Mouse (Mus musculus): ENCODE results near the gene Boll.

Boll gene

GRCm38 (mm10) chr1:55238496-55238895 lies 124.8 kb downstream of the Boll start:
- no peak for DNase-seq (ENCODE audit: low spot score in 2 of 2)

GRCm38 (mm10) chr1:55237643-55238161 lies 125.6 kb downstream of the Boll start:
- no peak for DNase-seq (ENCODE audit: low spot score in 2 of 2)

- peak; percentile 86 to 92 for DNase-seq (ENCODE audit: low spot score in 2 of 2)
Observed at GRCm38 (mm10) chr1:55236890-55237642, 126.2 kb downstream of the Boll start, which contains the start of gene Mars2. Gene Mars2 (plus strand): TSS chr1:55237177.

GRCm38 (mm10) chr1:55236487-55236886 lies 126.8 kb downstream of the Boll start:
- DNase-seq (ENCODE audit: low spot score in 2 of 2): no peak

GRCm38 (mm10) chr1:55234910-55235520 lies 128.3 kb downstream of the Boll start:
- DNase-seq (ENCODE audit: low spot score in 2 of 2): no peak

DNA sequence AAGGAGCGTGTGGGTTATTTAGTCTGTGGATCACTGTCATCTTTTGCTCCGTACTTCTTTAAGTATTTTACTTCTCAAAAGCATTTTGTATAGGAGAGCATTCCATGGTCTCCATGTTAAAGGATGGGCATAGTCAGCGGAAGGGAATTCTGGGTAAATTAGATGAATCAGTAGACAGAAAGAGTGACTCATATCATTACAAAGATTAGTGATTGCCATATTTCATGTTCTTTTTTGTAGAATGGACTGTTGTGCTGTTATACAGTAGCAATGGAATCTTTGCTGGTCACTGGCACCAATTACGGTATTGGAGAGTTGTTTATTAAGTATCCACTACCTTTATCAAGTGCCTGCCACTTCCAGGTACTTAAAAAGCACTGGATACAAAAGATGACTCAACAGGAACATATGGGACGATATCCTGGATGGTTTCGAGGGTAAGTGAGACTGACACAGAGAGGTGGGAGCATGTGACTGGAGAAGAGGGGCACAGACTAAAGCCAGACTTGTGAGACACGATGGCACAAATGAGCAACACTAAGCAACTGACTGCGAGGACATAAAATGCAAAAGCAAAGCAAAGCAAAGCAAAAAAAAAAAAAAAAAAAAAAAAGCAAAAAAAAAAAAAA lies 134.9 kb downstream of the Boll start:
- DNase-seq (ENCODE audit: low spot score in 2 of 2): no peak

- no peak for DNase-seq (ENCODE audit: low spot score in 2 of 2)
Observed at GRCm38 (mm10) chr1:55227376-55227775, 135.9 kb downstream of the Boll start.

DNA sequence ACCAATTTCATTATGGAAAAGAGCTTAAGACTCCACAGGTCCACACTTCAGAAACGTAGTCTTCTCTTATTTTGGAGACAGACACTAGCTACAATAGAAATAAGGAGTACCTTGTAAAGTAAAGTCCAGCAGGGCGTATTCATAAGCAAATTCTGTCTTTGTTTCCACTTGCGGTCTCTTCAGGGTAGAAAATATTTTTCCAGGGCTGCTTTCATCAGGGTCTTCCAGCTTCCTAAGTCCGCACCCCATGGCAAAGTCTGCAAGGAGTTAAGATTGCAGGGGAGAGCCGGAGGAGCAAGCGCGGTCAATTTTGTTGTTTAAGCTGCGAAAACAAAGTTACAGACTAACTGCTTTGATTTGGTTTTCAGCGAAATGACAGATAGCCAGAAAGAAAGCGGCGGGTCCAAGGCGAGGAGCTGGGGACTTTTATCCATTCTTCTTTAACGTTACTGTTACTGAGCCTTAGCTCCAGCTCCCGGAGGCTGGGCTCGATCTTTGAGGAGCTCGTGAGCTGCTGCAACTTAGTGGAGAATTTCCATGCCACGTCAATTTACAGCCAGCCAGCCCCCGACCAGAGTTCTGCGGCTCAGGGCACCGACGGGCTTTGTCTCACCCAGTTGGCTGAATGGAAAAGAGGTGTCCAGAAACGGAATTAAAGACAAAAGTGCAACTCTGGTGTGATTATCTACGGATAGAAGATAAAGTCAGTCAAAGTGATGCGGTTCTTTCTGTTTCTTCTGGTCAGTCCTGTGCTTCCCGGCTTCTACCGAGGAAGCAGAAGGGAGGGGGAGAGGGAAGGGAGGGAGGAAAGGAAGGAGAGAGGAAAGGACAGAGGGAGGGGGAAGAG lies 137.0 kb downstream of the Boll start, which contains the start of gene Rftn2:
Rftn2 (minus strand) TSS at position 772 of the 847 bp plus-strand sequence.
- no peak for DNase-seq (ENCODE audit: low spot score in 2 of 2)

DNA sequence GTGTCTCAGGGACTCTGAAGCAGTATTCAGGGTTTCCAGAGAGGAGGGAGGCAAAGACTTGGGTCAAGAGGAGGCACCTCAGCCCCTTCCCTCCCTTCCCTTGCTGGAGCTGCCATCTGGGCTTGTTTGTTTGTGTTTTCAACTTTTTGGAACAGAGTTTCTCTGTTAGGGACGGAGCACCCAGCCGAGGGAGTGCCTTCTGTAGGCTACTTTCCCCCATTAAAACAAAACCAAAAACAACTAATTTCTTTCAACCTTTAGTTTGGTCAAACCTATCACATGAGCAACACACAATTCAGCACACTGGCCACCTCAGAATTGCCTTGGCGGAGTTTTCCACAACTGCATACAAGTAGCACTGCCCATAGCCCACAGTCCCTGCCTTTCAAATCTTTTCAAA lies 137.9 kb downstream of the Boll start:
- no peak for DNase-seq (ENCODE audit: low spot score in 2 of 2)

DNA sequence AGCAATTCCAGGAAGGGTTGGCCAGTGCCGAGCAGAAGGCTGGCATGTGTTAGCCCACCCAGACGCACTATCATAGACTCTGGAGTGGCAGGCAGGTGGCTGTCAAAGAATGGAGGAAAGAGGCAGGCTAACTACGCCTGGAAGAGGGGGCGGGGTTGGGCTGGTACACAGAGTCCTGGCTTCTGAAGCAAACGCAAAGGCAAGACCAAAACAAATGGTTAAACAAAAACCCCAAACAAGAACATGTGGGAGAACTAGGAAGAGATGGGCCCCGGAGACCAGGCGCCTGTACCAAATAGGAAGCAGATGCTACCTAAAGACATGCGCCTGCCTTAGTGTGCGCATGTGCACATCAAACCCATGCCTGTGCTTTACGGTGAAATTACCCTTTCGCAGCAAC lies 139.2 kb downstream of the Boll start:
- no peak for DNase-seq (ENCODE audit: low spot score in 2 of 2)

DNA sequence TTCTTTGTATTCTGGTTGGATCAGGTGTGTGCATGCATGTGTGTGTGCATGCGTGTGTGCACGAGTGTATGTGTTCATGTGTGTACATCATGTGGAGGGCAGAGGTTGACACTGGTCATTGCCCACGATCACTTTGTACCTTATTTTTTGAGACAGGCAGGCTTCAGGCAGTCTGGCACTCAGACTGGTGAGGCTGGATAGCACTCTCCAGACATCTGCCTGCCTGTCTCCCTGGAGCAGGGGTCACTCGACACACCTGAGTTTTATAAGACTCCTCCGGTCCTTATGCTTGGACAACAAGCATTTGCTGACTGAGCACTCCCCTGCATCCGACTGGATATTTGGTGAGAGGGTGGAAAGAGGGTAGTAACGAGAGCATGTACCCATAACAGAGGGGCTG lies 140.2 kb downstream of the Boll start:
- no peak for DNase-seq (ENCODE audit: low spot score in 2 of 2)

DNA sequence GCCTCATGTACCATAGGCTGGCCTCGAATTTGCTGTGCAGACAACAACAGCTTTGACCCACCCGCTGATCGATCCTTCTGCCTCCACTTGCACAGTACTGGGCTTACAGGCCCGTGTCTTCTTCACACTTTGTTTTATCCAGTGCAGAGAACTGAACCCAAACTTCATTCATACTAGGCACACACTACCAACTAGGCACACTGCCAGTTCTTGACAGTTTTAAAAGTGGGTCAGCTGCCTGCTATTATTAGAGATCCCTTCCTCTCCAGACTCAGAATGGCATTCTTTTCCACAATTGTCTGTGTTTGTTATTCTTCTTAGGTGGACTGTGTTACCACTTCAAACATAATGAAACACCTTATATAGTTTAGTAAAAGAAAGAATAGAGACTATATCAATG lies 141.9 kb downstream of the Boll start:
- DNase-seq (ENCODE audit: low spot score in 2 of 2): no peak

DNA sequence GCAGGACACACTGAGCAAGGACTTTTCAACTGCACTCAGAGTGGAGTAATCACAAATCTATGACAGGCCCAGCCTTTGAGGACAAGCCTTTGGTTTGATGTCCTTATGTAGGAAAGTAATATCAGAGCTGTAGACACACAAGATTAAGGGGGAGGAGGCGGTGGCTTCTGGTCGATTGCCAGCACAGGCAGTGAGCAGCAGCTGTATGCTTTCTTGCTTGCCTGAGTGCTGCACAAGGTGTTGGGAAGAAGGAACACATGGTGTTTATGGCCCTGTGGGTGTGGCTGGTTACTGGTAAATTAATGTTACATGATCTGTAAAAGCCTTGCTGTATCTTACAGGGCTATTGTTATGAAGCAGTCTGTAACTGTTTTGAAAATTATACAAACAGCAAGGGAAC lies 146.1 kb downstream of the Boll start:
- DNase-seq (ENCODE audit: low spot score in 2 of 2): no peak

- DNase-seq (ENCODE audit: low spot score in 2 of 2): no peak
Observed at GRCm38 (mm10) chr1:55215185-55215813, 148.0 kb downstream of the Boll start.

DNA sequence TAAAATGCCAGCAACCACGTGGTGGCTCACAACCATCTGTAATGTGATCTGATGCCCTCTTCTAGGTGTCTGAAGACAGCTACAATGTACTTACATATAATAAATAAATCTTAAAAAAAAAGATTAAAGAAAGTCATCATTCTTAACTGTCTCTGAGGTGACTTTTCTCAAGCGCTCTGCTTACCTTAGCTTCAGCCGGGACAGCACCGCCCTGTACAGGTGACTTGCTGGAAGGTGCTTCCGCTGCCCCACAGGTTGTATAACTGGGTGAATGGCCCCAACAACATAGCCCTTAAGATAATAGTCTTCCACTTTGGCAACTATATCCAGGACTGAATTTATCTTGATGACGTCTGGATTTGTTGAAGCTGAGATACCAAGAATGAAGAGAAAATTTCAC lies 149.3 kb downstream of the Boll start:
- no peak for DNase-seq (ENCODE audit: low spot score in 2 of 2)

GRCm38 (mm10) chr1:55213475-55213874 lies 149.8 kb downstream of the Boll start:
- no peak for DNase-seq (ENCODE audit: low spot score in 2 of 2)

- DNase-seq (ENCODE audit: low spot score in 2 of 2): no peak
Observed at GRCm38 (mm10) chr1:55212771-55213170, 150.5 kb downstream of the Boll start.

DNA sequence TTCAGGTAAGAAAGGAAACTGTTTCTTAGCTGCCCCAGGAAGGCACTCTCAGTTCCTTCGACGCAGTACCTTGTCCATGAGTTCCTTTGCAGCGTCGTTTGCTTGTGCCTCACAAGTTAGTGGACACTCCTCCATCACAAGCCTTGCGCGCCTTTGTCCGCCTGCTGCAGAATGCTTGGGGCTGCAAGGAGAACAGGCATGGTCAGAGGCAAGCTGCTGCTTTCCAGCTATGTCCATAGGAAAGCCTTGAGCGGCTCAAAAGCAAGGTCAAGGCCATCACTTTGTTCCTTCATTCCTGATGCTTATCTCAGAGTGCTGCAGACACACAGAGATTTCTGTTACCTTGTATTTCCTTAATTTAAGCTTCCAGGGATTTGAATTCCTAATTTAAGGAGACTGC lies 152.2 kb downstream of the Boll start:
- no peak for DNase-seq (ENCODE audit: low spot score in 2 of 2)

GRCm38 (mm10) chr1:55210202-55210965 lies 152.9 kb downstream of the Boll start:
- no peak for DNase-seq (ENCODE audit: low spot score in 2 of 2)

DNA sequence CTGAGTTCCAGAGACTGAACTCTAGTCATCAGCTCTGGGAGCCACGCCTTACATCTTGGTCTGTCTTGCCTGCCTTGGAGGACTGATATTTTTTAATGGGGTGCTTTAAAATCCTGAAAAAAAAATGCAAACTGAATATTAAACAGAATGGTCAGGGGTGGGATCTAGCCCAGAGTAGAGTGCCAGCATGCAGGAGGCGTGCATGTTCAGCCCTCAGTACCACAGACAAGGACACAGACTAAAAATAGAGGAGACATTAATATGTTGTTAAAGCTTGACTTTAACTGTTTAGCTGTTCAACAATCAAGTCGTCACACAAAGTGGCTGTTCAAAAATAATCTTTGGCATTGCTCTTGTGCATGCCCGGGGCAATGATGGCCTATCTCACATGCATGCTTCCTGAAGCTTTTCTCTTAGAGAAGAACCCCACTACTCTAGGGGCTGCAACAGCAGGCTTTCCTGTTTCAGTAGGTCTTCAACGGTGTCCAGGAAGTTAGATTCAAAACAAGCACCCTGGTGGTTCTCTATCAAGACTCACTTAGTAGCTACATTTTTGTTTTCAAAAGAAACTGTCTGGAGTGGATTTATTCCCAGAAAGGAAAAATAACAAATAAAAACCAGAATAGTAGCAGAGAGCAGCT lies 154.6 kb downstream of the Boll start:
- DNase-seq (ENCODE audit: low spot score in 2 of 2): no peak

Measured in frontal cortex, postnatal 25 days (tissue).